Mouse (Mus musculus) ES-E14 (cell line): ENCODE data around the gene 4933414I15Rik. TPM values are rescaled to one million over a fixed set of nuclear protein-coding genes. Genes with fewer than 3 reads are reported as not detected.
A peak's percentile ranks its signal among the peaks of the same experiment; 100 is the strongest.

ENCODE experiments used
- DNase-seq: peaks from one replicate; pipeline ENCODE4 v3.0.0-alpha.2; 2013; ENCODE audit warnings: low read depth, low spot score
- H3K27ac ChIP-seq: 2 replicates; pipeline ENCODE4 v1.5.1; 2012; ENCODE audit warnings: low read depth, mild to moderate bottlenecking, low read length, moderate library complexity, mixed read lengths; ENCODE audit not compliant: poor library complexity, insufficient read depth, severe bottlenecking
- H3K36me3 ChIP-seq: 2 replicates; pipeline ENCODE4 v1.6.1; 2012; ENCODE audit warnings: mild to moderate bottlenecking, low read length, moderate library complexity, mixed read lengths; ENCODE audit not compliant: control insufficient read depth, poor library complexity, insufficient read depth, severe bottlenecking
- H3K4me1 ChIP-seq, 2 experiments: fragments of 150-350 bp in 1 of 2; sonication (generic) in 1 of 2; 2 replicates each; pipeline ENCODE4 v1.6.1; 2012; ENCODE audit warnings: low read length in 2 of 2, mild to moderate bottlenecking in 1 of 2, mixed read lengths in 1 of 2; ENCODE audit not compliant: control insufficient read depth in 2 of 2, insufficient read depth in 2 of 2, poor library complexity in 1 of 2
- H3K4me3 ChIP-seq, 2 experiments: fragments of 150-350 bp in 1 of 2; sonication (generic) in 1 of 2; 2 replicates each; pipeline ENCODE4 v1.5.1; 2012; ENCODE audit warnings: low read length in 2 of 2, low read depth in 1 of 2, mild to moderate bottlenecking in 1 of 2, mixed read lengths in 1 of 2; ENCODE audit not compliant: insufficient read depth in 1 of 2, poor library complexity in 1 of 2, severe bottlenecking in 1 of 2
- H3K9ac ChIP-seq: 2 replicates; pipeline ENCODE4 v1.6.1; 2012; ENCODE audit warnings: low read depth, mild to moderate bottlenecking, low read length, mixed read lengths; ENCODE audit not compliant: poor library complexity, insufficient read depth, severe bottlenecking
- H3K9me3 ChIP-seq: fragments of 150-350 bp; sonication (generic); 2 replicates; pipeline ENCODE4 v1.6.1; 2012; ENCODE audit warnings: low read depth, mild to moderate bottlenecking, low read length; ENCODE audit not compliant: control insufficient read depth, insufficient read depth
- CHD2 ChIP-seq: IDR thresholded peaks from 2 replicates; pipeline ENCODE4 v1.6.1; 2014; ENCODE audit warnings: mild to moderate bottlenecking, low read depth, low read length, inconsistent platforms
- HCFC1 ChIP-seq: IDR thresholded peaks from 2 replicates; pipeline ENCODE4 v1.6.1; 2012; ENCODE audit warnings: low read length, inconsistent platforms, borderline replicate concordance; ENCODE audit not compliant: insufficient read depth
- MAFK ChIP-seq: IDR thresholded peaks from 2 replicates; pipeline ENCODE4 v1.6.1; 2014; ENCODE audit warnings: mild to moderate bottlenecking, low read depth, low read length, inconsistent platforms; ENCODE audit not compliant: insufficient read depth
- ZC3H11A ChIP-seq: IDR thresholded peaks from 2 replicates; pipeline ENCODE4 v1.6.1; 2012; ENCODE audit warnings: low read depth, mild to moderate bottlenecking, inconsistent platforms, low read length, borderline replicate concordance
- ZNF384 ChIP-seq: IDR thresholded peaks from 2 replicates; pipeline ENCODE4 v1.6.1; 2012; ENCODE audit warnings: low read depth, low read length, inconsistent platforms
- in situ Hi-C, 2 experiments: fragments of 600-800 bp; cut with MboI; formaldehyde crosslinking; loops; one replicate each; pipeline ENCODE4 v1.15.1; 2025; ENCODE audit warnings: low sequenced_read_pairs in 2 of 2, inconsistent platforms in 1 of 2; ENCODE audit not compliant: unreplicated experiment in 2 of 2
- total RNA-seq: library from RNA; depleted of rRNA; stranded (reverse); fragments of 300-350 nt; gene quantifications from 2 replicates; pipeline ENCODE4 v1.2.3, GENCODE M21; 2012

The 4933414I15Rik gene
- total RNA-seq, 1 experiment = not detected

- H3K9me3 ChIP-seq = no peaks in the 10 kb centered on the region
- DNase-seq = peak; percentile 78
- H3K27ac ChIP-seq = 0 out of 2 replicates have a peak within 1 kb of the TSS, but pooled peaks have one; percentile 3
- H3K36me3 ChIP-seq = peaks cover 3% of the 10 kb centered on the region; the same call in 1 of the 2 replicates
- H3K4me1 ChIP-seq = peaks cover 0 to 10% of the 10 kb centered on the region in 2 experiments; a peak in 1 of 4 replicates
- in situ Hi-C loops = no loop called here
- TF ChIP-seq ZNF384 (no peak), CHD2 (no peak), MAFK (no peak), HCFC1 (peak; percentile 92), ZC3H11A (no peak)
- H3K4me3 ChIP-seq = peak within 1 kb of the TSS; percentile 88 to 89
- H3K9ac ChIP-seq = peak within 1 kb of the TSS; percentile 88
Observed at GRCm38 (mm10) chr11:50915671-50916320, 27.8 kb downstream of the 4933414I15Rik start, which contains the start of gene Zfp2. Gene Zfp2, minus strand, starts transcription at chr11:50916165.

- no peak for DNase-seq
- in situ Hi-C loops = no loop called here
Observed at GRCm38 (mm10) chr11:50914461-50914860, 29.1 kb downstream of the 4933414I15Rik start.

GRCm38 (mm10) chr11:50913301-50913700 lies 30.3 kb downstream of the 4933414I15Rik start:
- H3K27ac ChIP-seq = no peak overlapping the region
- no peak overlapping the region for H3K9ac ChIP-seq
- no peak overlapping the region for H3K4me3 ChIP-seq
- H3K36me3 ChIP-seq = peaks cover 3% of the 10 kb centered on the region
- no peak for DNase-seq
- H3K9me3 ChIP-seq = no peaks in the 10 kb centered on the region
- H3K4me1 ChIP-seq = peaks cover 0 to 10% of the 10 kb centered on the region in 2 experiments; a peak in 1 of 4 replicates
- TF ChIP-seq HCFC1 = no peak
- TF ChIP-seq ZNF384 = no peak
- no peak for TF ChIP-seq MAFK
- no peak for TF ChIP-seq CHD2
- TF ChIP-seq ZC3H11A = no peak
- in situ Hi-C loops = no loop called here

More at GRCm38 (mm10) chr11:50914461-50914860, 29.1 kb downstream of the 4933414I15Rik start:
- H3K9ac ChIP-seq = no peak overlapping the region
- H3K36me3 ChIP-seq = peaks cover 3% of the 10 kb centered on the region; the same call in 1 of the 2 replicates
- H3K4me3 ChIP-seq = no peak overlapping the region
- no peak for TF ChIP-seq ZNF384
- no peak for TF ChIP-seq ZC3H11A
- no peak for TF ChIP-seq CHD2
- no peak for TF ChIP-seq MAFK
- no peak for TF ChIP-seq HCFC1
- no peak overlapping the region for H3K27ac ChIP-seq
- peaks cover 0 to 10% of the 10 kb centered on the region in 2 experiments; a peak in 1 of 4 replicates for H3K4me1 ChIP-seq
- H3K9me3 ChIP-seq = no peaks in the 10 kb centered on the region

GRCm38 (mm10) chr11:50908136-50908535 lies 35.4 kb downstream of the 4933414I15Rik start:
- no peak for TF ChIP-seq MAFK
- TF ChIP-seq HCFC1 = no peak
- no peak for TF ChIP-seq CHD2
- TF ChIP-seq ZNF384 = no peak
- no peak for TF ChIP-seq ZC3H11A
- Histone ChIP-seq H3K4me1 (no peaks in the 10 kb centered on the region), H3K36me3 (peaks cover 5% of the 10 kb centered on the region), H3K4me3 (no peak overlapping the region), H3K9ac (no peak overlapping the region), H3K9me3 (no peaks in the 10 kb centered on the region), H3K27ac (no peak overlapping the region)
- DNase-seq = no peak
- in situ Hi-C loops = no loop called here
